Mouse (Mus musculus) embryonic facial prominence, embryonic 15.5 days (tissue): ENCODE measurements around the gene Tmc4. TPM values are rescaled to one million over a fixed set of nuclear protein-coding genes. Genes with fewer than 3 reads are reported as not detected.

ENCODE experiments used
- ATAC-seq: fragments of 200-750 bp; cut with Nextera tagmentation; 2 replicates; pipeline ENCODE4 v1.8.0; 2017; ENCODE audit warnings: low read depth, moderate TSS enrichment; ENCODE audit not compliant: insufficient number of reproducible peaks, low FRiP score, low TSS enrichment
- H3K27ac ChIP-seq: fragments of 300-500 bp; sonication (generic); replicated peaks from 2 replicates; pipeline ENCODE4 v1.5.1; 2015; ENCODE audit warnings: mild to moderate bottlenecking, inconsistent platforms
- H3K27me3 ChIP-seq: fragments of 300-500 bp; sonication (generic); 2 replicates; pipeline ENCODE4 v1.6.1; 2015; ENCODE audit warnings: inconsistent platforms
- H3K36me3 ChIP-seq: fragments of 300-500 bp; sonication (generic); 2 replicates; pipeline ENCODE4 v1.6.1; 2015; ENCODE audit warnings: mild to moderate bottlenecking, inconsistent platforms
- H3K4me1 ChIP-seq: fragments of 300-500 bp; sonication (generic); 2 replicates; pipeline ENCODE4 v1.6.1; 2015; ENCODE audit warnings: inconsistent platforms
- H3K4me2 ChIP-seq: fragments of 300-500 bp; sonication (generic); replicated peaks from 2 replicates; pipeline ENCODE4 v1.6.1; 2015; ENCODE audit warnings: mild to moderate bottlenecking, inconsistent platforms
- H3K4me3 ChIP-seq: fragments of 300-500 bp; sonication (generic); replicated peaks from 2 replicates; pipeline ENCODE4 v1.5.1; 2015; ENCODE audit warnings: mild to moderate bottlenecking, inconsistent platforms
- H3K9ac ChIP-seq: fragments of 300-500 bp; sonication (generic); 2 replicates; pipeline ENCODE4 v1.6.1; 2015; ENCODE audit warnings: inconsistent platforms
- H3K9me3 ChIP-seq: fragments of 300-500 bp; sonication (generic); replicated peaks from 2 replicates; pipeline ENCODE4 v1.6.1; 2016; ENCODE audit warnings: inconsistent platforms
- WGBS: fragments of 180-500 bp; shearing (Covaris S2); methylation state at CpG from one replicate; pipeline ENCODE4 v1.1.7; 2015; 5-methylcytosine and 5-hydroxymethylcytosine counted together
- microRNA-seq: library from miRNA; unstranded; fragments of <30 nt; microRNA quantifications from one replicate; pipeline ENCODE4, GENCODE M21; 2016; ENCODE audit warnings: borderline number of aligned reads
- polyA plus RNA-seq: library from polyadenylated mRNA; unstranded; fragments of >200 nt; fragmentation: Nextera tagmentation; extraction: Ambion mirVana; gene quantifications from 2 replicates; pipeline ENCODE4 v1.2.1, GENCODE M21; 2015

The Tmc4 gene
- polyA plus RNA-seq, 1 experiment from 2014 or later: 14.3 TPM

DNA sequence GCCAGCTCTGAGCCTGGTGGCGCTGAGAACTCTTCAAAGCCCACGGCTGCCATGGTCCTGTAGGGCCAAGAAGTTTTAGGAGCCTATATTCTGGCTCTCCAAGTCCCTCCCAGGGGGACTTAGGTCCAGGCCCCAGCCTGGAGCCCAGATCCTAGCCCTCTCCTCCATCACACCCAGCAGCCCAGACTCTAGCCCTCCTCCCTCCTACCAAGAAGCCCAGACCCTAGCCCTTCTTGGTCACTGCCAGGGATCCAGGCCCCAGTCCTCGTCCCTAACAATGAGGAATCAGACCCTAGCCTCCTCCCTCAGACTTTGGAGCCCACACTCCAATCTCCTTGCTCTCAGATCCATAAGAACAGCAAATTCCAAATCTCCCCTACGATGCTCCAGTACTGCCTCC, 48.3 kb downstream of the Tmc4 start:
- Histone ChIP-seq H3K4me2 (peak overlapping the region; percentile 91), H3K4me1 (peaks cover 21% of the 10 kb centered on the region), H3K9ac (peak overlapping the region; percentile 81), H3K4me3 (peak overlapping the region; percentile 67), H3K36me3 (peaks cover 46% of the 10 kb centered on the region), H3K9me3 (no peaks in the 10 kb centered on the region), H3K27me3 (no peaks in the 10 kb centered on the region), H3K27ac (0 out of 2 replicates have a peak overlapping the region, but pooled peaks have one; percentile 92)
- ATAC-seq: no peak
- 34% methylated on average over 4 of the region's 4 CpGs for WGBS

DNA sequence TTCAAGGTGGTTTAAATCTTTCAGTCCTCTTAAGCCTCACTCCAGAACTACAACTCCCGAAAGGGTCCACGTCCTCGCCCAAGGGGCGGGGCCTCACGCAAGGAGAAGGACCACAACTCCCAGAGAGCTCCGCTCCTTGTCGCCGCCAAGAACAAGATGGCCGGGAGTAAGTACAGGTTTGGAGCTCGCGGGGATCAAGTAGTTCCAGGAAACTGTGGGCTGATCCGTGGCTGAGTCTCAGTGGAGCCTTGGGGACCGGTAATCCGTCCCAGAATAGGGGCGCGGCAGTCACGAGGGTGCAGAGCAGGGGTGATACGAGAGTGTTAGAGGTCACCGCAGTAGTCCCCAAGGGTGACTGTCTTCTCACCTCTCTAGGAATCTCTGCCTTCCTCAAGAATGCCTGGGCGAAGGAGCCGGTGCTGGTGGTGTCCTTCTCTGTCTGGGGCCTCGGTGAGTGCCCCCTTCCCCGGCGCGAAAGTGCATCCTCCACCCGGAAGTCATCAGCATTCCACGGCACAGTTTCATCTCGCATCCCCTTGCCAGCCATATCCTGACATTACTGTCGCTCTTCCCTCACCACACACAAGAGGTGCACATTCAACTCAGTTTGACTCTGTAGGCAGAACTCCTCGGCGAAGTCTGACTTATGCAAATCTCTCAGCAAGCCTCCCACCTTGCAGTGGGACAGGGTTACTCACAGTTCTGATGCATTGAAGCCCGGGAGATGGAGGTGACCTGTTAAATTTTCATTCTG, 59.9 kb downstream of the Tmc4 start, which contains the start of gene Ndufa3:
Ndufa3 (plus strand) TSS at position 132 of the 754 bp plus-strand sequence.
- H3K27me3 ChIP-seq: no peaks in the 10 kb centered on the region
- peaks cover 22% of the 10 kb centered on the region for H3K36me3 ChIP-seq
- H3K4me1 ChIP-seq: peaks cover 6% of the 10 kb centered on the region; the same call in 1 of the 2 replicates
- H3K27ac ChIP-seq: peak within 1 kb of the TSS; percentile 86
- H3K9ac ChIP-seq: peak within 1 kb of the TSS; percentile 77
- WGBS: 1% methylated on average over 32 of the region's 32 CpGs
- no peaks in the 10 kb centered on the region for H3K9me3 ChIP-seq
- peak within 1 kb of the TSS; percentile 83 for H3K4me3 ChIP-seq
- H3K4me2 ChIP-seq: peak within 1 kb of the TSS; percentile 66
- ATAC-seq: peak; percentile 92

DNA sequence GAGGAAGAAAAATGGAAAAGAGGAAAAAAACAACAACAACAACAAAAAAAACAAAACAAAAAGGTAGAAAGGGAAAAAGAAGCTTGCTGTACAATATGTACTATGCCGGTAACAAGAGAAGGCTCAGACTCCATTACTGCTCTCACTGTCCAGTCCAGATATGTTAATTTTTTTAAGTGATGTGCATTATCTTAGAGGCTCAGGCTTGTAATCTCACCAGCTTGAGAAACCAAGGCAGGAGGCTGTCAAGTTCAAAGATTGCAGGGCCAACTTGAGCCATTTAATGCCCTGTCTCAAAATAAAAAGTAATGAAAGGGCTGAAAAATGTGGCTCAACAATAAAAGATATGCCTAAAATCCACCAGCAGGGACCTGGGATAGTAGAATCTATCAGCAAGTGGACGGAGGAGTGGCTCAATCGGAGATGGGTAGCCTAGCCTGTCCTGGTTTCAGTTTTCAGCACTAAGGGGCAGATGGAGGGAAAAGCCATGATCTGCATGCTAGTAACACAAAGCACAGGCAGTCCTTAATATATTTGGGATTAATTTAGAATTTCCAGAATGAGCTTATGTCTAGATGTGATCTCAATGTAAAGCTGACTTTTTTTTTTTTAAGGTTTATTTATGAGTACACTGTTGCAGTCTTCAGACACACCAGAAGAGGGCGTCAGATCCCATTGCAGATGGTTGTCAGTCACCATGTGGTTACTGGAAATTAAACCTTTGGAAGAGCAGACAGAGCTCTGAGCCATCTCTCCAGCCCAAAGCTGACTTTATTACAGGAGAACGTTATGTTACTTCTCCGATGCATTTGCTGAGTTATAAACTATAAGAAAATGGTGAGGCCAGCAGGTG, 60.7 kb downstream of the Tmc4 start:
- H3K27ac ChIP-seq: no peak overlapping the region
- ATAC-seq: peak; percentile 7; the same call in 1 of the 2 replicates
- H3K4me3 ChIP-seq: peak overlapping the region; percentile 83
- H3K4me1 ChIP-seq: peaks cover 6% of the 10 kb centered on the region; the same call in 1 of the 2 replicates
- H3K4me2 ChIP-seq: peak overlapping the region; percentile 66; the same call in 1 of the 2 replicates
- WGBS: 41% methylated on average over 6 of the region's 6 CpGs
- no peaks in the 10 kb centered on the region for H3K27me3 ChIP-seq
- peaks cover 17% of the 10 kb centered on the region for H3K36me3 ChIP-seq
- no peaks in the 10 kb centered on the region for H3K9me3 ChIP-seq
- no peak overlapping the region for H3K9ac ChIP-seq

GRCm38 (mm10) chr7:3616057-3616388, 61.3 kb downstream of the Tmc4 start, which contains the start of gene Oscar:
TSS of gene Oscar (minus strand) at chr7:3616157.
- no peaks in the 10 kb centered on the region for H3K9me3 ChIP-seq
- ATAC-seq: no peak
- peak within 1 kb of the TSS; percentile 83 for H3K4me3 ChIP-seq
- no peak within 1 kb of the TSS for H3K27ac ChIP-seq
- peaks cover 15% of the 10 kb centered on the region for H3K36me3 ChIP-seq
- no peaks in the 10 kb centered on the region for H3K27me3 ChIP-seq
- peak within 1 kb of the TSS; percentile 66; the same call in 1 of the 2 replicates for H3K4me2 ChIP-seq
- H3K4me1 ChIP-seq: peaks cover 6% of the 10 kb centered on the region; the same call in 1 of the 2 replicates
- no peak within 1 kb of the TSS for H3K9ac ChIP-seq
- WGBS: 74% methylated on average over 4 of the region's 4 CpGs

Small RNA genes lying within 50 kb of the gene (microRNA-seq; reads per million reads assigned to microRNA genes)
- gene Mir3572: 1.9 reads per million, percentile 5 among the genes with 10 or more reads in this experiment

Other genes with a start within 250 kb of the Tmc4 start
- 0.17 and 0.81 TPM in 2 replicates for gene Tarm1, start 174.9 kb downstream of the Tmc4 start, polyA plus RNA-seq
- gene Oscar, start 61.4 kb downstream of the Tmc4 start, polyA plus RNA-seq: 0.83 and 1.0 TPM in 2 replicates
- 483 and 493 TPM in 2 replicates for gene Ndufa3, start 60.2 kb downstream of the Tmc4 start, polyA plus RNA-seq
- gene Tfpt, start 47.6 kb downstream of the Tmc4 start, polyA plus RNA-seq: 27.1 and 28.3 TPM in 2 replicates
- gene Prpf31, start 47.6 kb downstream of the Tmc4 start, polyA plus RNA-seq: 87.1 and 94.3 TPM in 2 replicates
- 59.0 and 65.3 TPM in 2 replicates for gene Cnot3, start 32.3 kb downstream of the Tmc4 start, polyA plus RNA-seq
- 20.1 and 22.3 TPM in 2 replicates for gene Leng1, start 11.7 kb downstream of the Tmc4 start, polyA plus RNA-seq
- 275 and 298 TPM in 2 replicates for gene Tsen34, start 15.3 kb upstream of the Tmc4 start, polyA plus RNA-seq
- 53.8 and 62.4 TPM in 2 replicates for gene Mboat7, start 16.0 kb upstream of the Tmc4 start, polyA plus RNA-seq
- gene Rps9, start 26.4 kb upstream of the Tmc4 start, polyA plus RNA-seq: 1,464 and 1,578 TPM in 2 replicates
- gene Pirb, start 42.8 kb upstream of the Tmc4 start, polyA plus RNA-seq: 1.4 and 1.6 TPM in 2 replicates
- gene Gm15448, start 148.1 kb upstream of the Tmc4 start, polyA plus RNA-seq: not detected in 2 replicates
- gene Pira2, start 167.5 kb upstream of the Tmc4 start, polyA plus RNA-seq: 0.41 and 0.52 TPM in 2 replicates
- gene Gm14548, start 220.6 kb upstream of the Tmc4 start, polyA plus RNA-seq: 0.37 and 0.47 TPM in 2 replicates
- 0.27 and 0.28 TPM in 2 replicates for gene Lilra6, start 237.9 kb upstream of the Tmc4 start, polyA plus RNA-seq